Mouse (Mus musculus): ENCODE results near the gene Vps8. TPM values are rescaled to one million over a fixed set of nuclear protein-coding genes. Genes with fewer than 3 reads are reported as not detected.

Vps8 gene
- polyA plus RNA-seq, 1 experiment from 2014 or later, result 13.7 TPM

DNA sequence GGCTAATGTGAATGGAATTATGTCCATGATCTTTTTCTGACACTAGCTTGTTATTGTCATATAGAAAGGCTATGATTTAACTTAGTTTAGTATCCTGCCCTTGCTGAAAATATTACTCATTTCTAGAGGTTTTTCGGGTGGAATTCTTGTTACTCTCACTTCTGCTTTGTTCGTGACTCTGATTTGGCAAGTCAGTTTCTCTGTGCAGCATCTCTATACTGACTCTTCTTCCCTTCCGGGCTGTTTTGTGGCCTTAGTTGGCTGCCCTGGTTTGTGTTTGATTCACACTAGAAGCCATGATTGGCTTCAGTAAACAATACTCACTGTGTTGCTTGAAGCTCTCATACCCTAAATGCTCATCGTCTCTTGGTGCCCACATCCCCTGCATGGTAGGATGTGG is 207.7 kb downstream of the Vps8 start:
- Histone ChIP-seq H3K27ac (no peak overlapping the region), H3K4me1 (peaks cover 18% of the 10 kb centered on the region), H3K36me3 (no peaks in the 10 kb centered on the region), H3K9me3 (replicated peaks) (no peaks in the 10 kb centered on the region), H3K27me3 (ENCODE audit: low read depth, poor library complexity, severe bottlenecking) (no peaks in the 10 kb centered on the region), H3K4me3 (no peak overlapping the region)
- 88% methylated on average over 4 of the region's 4 CpGs for WGBS
- DNase-seq (ENCODE audit: low spot score), result no peak

DNA sequence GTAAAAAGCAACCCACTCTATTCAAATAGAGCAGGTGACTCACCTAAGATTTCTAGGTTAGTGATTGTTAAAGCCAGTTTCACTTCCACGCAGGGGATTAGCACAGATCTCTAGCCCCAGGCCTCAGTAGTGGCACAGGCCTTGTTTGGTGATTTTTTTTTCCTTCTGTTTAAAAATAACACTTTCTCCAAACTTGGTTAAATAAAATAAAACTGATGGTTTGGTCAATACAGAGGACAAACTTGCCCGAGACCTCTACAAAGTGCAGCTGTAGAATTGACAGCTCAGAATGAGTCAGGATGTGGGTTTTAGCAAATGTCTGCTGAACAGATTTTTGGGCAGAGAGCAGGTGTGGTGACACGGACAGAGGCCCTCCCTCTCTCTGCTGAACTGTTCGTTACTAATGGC is 208.9 kb downstream of the Vps8 start:
- Histone ChIP-seq H3K36me3 (no peaks in the 10 kb centered on the region), H3K9me3 (replicated peaks) (no peaks in the 10 kb centered on the region), H3K27ac (no peak overlapping the region), H3K4me3 (no peak overlapping the region), H3K4me1 (peaks cover 18% of the 10 kb centered on the region), H3K27me3 (ENCODE audit: low read depth, poor library complexity, severe bottlenecking) (no peaks in the 10 kb centered on the region)
- DNase-seq (ENCODE audit: low spot score), result no peak
- 86% methylated on average over 4 of the region's 4 CpGs for WGBS

DNA sequence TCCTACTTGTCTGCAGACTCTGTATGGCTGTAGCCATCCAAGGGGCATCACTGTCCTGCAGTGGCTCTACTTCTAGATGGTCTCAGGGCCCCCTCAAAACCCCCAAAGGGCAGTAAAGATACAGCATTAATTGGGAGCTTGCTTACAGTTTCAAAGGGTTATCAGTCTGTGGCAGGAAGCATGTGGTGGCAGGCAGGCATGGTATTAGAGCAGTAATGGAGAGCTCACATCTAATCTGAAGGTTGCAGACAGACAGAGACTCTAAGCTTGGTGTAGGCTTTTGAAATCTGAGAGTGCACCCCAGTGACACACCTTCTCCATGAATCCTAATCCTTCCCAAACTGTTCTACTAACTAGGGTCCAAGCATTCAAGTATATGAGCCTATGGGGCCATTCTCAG is 211.5 kb downstream of the Vps8 start:
- Histone ChIP-seq H3K27me3 (ENCODE audit: low read depth, poor library complexity, severe bottlenecking) (no peaks in the 10 kb centered on the region), H3K4me3 (no peak overlapping the region)
- no peak for DNase-seq (ENCODE audit: low spot score)

DNA sequence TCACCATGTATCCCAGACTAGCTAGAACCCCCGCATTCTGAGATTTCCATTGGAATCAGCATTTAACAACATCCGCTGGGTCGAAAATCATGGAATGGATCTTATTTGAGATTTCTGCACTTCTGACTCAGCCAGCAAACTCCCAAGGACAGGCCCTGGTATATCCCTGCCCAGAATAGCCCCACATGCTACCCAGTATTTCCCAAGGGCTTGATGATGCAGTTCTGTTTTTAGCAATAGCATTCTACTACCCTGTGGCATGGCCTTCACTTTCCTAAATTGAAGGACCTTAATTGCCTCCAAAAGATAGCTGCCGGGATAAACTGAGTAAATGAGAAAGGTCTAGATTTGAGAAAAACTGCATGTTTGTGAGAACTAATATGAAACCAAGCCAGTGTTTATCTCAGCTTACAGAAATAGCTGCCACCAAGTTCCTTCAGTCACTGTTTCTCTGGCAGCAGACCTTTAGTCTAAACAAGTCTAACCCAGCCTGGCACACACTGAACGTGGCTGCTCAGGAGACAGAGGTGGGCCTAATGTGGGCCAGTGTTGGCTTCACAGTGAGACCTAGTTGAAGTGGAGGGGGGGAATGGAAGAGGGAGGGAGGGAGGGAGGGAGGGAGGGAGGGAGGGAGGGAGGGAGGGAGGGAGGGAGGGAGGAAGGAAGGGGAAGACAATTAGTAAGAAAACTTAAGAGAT is 213.4 kb downstream of the Vps8 start:
- no peak for DNase-seq (ENCODE audit: low spot score)
- H3K36me3 ChIP-seq, result 0 out of 2 replicates have a peak, but pooled peaks cover 3% of the 10 kb centered on the region
- H3K4me1 ChIP-seq, result peaks cover 9% of the 10 kb centered on the region; the same call in 1 of the 2 replicates
- no peak overlapping the region for H3K27ac ChIP-seq
- H3K9me3 ChIP-seq (replicated peaks), result no peaks in the 10 kb centered on the region
- H3K4me3 ChIP-seq, result no peak overlapping the region
- no peaks in the 10 kb centered on the region for H3K27me3 ChIP-seq (ENCODE audit: low read depth, poor library complexity, severe bottlenecking)
- 86% methylated on average over 5 of the region's 5 CpGs for WGBS

More for the DNA sequence above, 211.5 kb downstream of the Vps8 start:
- H3K4me1 ChIP-seq, result 0 out of 2 replicates have a peak, but pooled peaks cover 2% of the 10 kb centered on the region
- H3K36me3 ChIP-seq, result no peaks in the 10 kb centered on the region
- no peaks in the 10 kb centered on the region for H3K9me3 ChIP-seq (replicated peaks)
- no peak overlapping the region for H3K27ac ChIP-seq

DNA sequence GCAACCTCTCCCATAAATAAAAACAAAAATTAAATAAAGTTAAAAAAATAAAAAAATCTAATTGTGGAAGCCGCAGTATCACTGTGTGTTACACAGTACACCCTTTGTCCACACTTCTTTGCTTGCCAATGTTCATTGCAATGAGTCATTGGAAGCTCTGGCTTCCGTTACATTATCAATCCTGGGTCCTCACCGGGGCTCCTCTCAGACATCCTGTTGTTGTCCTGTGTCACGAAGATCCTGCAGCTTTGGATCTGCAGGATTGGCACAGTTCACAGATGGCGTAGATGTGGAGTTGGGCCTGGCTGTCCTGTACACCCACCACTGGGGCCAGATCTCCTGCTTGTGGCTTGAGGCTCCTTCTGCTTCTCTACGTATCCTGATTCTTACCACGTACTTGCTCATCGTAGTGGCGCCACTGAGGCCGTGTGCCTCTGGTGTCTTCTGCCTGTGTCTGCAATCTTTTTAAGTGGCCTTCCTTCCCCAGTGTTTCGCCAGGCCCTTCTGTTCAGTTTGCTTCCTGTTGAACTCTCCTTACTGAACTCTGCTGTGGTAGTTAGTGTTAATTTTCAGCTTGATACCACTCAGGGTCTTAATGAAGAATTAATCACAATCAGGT is 214.4 kb downstream of the Vps8 start:
- Histone ChIP-seq H3K27me3 (ENCODE audit: low read depth, poor library complexity, severe bottlenecking) (no peaks in the 10 kb centered on the region), H3K9me3 (replicated peaks) (no peaks in the 10 kb centered on the region), H3K4me1 (peaks cover 13% of the 10 kb centered on the region; the same call in 1 of the 2 replicates), H3K27ac (no peak overlapping the region), H3K4me3 (no peak overlapping the region), H3K36me3 (peaks cover 6% of the 10 kb centered on the region; the same call in 1 of the 2 replicates)
- WGBS, result 84% methylated on average over 11 of the region's 11 CpGs
- DNase-seq (ENCODE audit: low spot score), result no peak

DNA sequence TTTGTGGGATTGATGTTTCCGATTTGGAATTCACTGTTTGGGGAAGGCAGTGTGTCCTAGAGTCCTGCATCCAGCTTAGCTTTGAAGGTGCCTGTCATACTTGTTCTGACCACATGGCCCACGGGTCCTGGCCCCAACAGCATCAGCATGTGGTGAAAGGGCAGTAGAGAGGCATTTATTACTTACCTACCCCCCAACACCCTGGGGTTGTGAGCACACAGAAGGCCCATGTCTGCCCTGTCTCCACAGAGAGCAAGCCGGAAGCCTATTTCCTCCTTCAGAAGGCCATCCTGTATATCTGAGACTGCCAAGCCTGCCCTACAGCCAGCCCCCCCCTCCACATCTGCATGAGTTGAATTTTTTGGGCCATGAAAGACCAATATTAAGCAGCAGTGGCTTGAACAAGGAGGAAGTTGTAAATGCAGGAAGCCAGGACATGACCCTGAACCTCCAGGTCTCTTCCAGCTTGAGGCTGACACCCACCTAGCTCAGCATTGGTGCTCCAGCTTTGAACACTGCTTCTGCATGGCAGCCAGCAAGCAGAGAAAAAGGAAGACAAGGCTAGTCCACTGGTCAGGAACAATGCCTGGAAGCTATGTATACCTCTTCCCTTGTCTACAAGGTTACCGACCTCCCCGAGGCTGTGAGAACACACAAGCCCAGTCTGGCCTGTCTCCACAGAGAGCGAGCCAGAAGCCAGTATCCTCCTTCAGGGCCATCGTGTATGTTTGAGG is 218.0 kb downstream of the Vps8 start:
- Histone ChIP-seq H3K27ac (0 out of 2 replicates have a peak overlapping the region, but pooled peaks have one; percentile 19), H3K9me3 (replicated peaks) (no peaks in the 10 kb centered on the region), H3K27me3 (ENCODE audit: low read depth, poor library complexity, severe bottlenecking) (no peaks in the 10 kb centered on the region), H3K4me1 (peaks cover 26% of the 10 kb centered on the region), H3K36me3 (peaks cover 6% of the 10 kb centered on the region; the same call in 1 of the 2 replicates), H3K4me3 (no peak overlapping the region)
- no peak for DNase-seq (ENCODE audit: low spot score)
- 86% methylated on average over 7 of the region's 7 CpGs for WGBS

DNA sequence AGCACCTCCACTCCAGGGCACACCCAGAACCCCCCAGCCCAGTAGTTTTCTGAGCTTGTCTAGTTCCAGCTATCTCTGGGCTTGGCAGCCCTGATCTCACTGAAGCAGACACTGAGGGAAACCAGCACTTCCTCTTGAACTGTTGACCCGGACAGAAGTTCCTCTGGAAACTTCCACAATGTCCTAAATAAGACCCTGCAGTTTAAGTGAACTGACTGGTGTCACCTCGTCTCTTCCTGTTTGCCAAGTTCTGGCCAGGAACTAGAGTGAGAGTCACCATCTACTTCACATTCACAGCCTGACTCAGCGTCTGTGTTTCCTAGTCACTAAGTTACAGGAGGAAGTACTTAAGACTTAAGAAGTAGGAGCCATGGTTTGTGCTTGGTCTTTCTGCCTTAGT is 219.0 kb downstream of the Vps8 start:
- no peaks in the 10 kb centered on the region for H3K27me3 ChIP-seq (ENCODE audit: low read depth, poor library complexity, severe bottlenecking)
- H3K9me3 ChIP-seq (replicated peaks), result no peaks in the 10 kb centered on the region
- peaks cover 6% of the 10 kb centered on the region; the same call in 1 of the 2 replicates for H3K36me3 ChIP-seq
- DNase-seq (ENCODE audit: low spot score), result no peak
- 0 out of 2 replicates have a peak overlapping the region, but pooled peaks have one; percentile 19 for H3K27ac ChIP-seq
- H3K4me1 ChIP-seq, result peaks cover 26% of the 10 kb centered on the region
- 81% methylated on average over 3 of the region's 3 CpGs for WGBS
- H3K4me3 ChIP-seq, result no peak overlapping the region

DNA sequence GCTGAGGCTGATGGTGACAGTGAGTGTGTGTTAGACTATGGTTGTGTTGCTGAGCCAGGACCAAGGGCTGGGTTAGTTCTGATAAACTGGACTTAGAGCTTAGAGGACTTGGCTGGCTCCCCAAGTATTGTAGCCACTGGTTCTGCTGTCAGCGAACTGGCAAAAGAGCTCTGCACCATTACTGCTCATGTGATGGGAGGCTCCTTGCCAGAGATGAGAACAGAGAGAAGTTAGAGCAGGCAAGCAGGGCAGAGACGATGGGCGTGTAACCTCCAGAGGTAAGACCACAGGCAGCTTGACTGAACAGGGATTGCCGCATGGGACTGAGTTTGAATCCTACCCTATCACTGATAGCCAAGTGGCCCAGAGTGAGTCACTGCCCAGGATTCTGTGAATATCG is 220.0 kb downstream of the Vps8 start:
- H3K27me3 ChIP-seq (ENCODE audit: low read depth, poor library complexity, severe bottlenecking), result no peaks in the 10 kb centered on the region
- H3K27ac ChIP-seq, result no peak overlapping the region
- H3K9me3 ChIP-seq (replicated peaks), result no peaks in the 10 kb centered on the region
- peaks cover 25% of the 10 kb centered on the region for H3K4me1 ChIP-seq
- peaks cover 6% of the 10 kb centered on the region; the same call in 1 of the 2 replicates for H3K36me3 ChIP-seq
- H3K4me3 ChIP-seq, result no peak overlapping the region
- 93% methylated on average over 5 of the region's 5 CpGs for WGBS
- DNase-seq (ENCODE audit: low spot score), result no peak

DNA sequence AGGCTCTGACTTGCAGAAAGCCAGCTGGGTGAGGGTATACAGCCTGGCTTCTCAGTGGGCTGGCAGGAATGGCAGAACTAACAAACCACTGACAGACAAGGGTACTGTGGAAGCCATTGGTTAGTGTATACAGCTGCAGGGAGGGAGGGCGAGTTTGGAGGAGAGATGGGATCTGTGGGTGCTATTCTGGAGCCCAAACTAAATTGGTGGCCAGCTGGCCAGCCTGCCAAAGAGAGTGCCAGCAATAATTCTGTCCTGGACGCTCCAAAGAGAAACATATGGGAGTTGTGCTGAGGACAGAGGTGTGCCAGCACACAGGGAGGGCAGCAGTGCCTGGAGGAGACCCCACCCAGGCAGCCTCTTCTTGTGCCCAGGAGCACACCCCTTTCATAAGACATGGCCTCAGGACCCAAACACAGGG is 220.7 kb downstream of the Vps8 start:
- DNase-seq (ENCODE audit: low spot score), result no peak
- Histone ChIP-seq H3K36me3 (peaks cover 6% of the 10 kb centered on the region; the same call in 1 of the 2 replicates), H3K27ac (peak overlapping the region; percentile 72), H3K9me3 (replicated peaks) (no peaks in the 10 kb centered on the region), H3K27me3 (ENCODE audit: low read depth, poor library complexity, severe bottlenecking) (no peaks in the 10 kb centered on the region), H3K4me1 (peaks cover 24% of the 10 kb centered on the region), H3K4me3 (no peak overlapping the region)
- WGBS, result 84% methylated on average over 2 of the region's 2 CpGs

DNA sequence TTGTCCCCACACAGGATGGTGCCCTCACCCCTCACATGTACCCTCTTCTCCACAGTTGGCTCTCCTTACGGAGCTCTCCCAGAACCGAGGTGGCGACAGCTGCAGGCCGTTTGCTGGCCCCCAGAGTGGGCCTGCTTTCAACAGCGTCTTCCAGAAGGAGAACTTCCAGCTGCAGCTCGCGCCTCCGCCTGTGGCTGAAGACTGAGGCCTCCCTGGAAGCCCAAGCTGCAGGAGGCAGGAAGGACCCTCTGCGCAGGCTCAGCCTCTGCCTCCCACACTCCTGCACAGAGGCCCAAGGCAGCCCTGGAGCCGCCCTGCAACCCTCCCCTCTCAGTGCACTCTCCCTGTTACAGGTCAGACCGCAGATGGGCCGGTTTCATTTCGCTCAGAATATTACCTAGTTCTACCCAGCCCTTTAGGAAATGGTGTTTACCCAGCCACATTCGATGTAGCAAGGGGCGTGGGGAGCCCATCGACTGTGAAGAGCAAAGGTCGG is 221.2 kb downstream of the Vps8 start:
- Histone ChIP-seq H3K36me3 (peaks cover 6% of the 10 kb centered on the region; the same call in 1 of the 2 replicates), H3K27me3 (ENCODE audit: low read depth, poor library complexity, severe bottlenecking) (no peaks in the 10 kb centered on the region), H3K4me1 (peaks cover 24% of the 10 kb centered on the region), H3K4me3 (no peak overlapping the region), H3K9me3 (replicated peaks) (no peaks in the 10 kb centered on the region), H3K27ac (peak overlapping the region; percentile 72)
- 40% methylated on average over 17 of the region's 17 CpGs for WGBS
- peak; percentile 55 for DNase-seq (ENCODE audit: low spot score)

DNA sequence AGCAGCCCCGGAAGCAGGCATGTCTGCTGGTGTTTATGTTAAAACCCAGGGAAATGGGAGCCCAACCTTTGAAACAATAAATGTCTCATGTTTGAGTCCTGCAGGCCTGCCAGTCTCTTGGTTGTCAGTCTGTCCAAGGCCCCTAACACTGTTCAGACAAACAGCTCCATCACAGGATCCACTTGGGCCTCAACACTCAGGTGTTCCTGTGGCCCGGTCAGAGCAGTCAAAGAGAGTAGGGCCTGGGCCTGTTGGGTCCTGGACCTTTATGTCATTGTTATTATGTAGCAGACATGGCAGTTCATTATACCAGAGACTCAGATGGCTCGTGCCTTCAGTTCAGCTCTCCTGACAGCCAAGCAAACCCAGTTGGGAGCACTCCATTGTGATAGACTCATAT is 221.7 kb downstream of the Vps8 start:
- H3K4me3 ChIP-seq, result no peak overlapping the region
- DNase-seq (ENCODE audit: low spot score), result no peak
- H3K27me3 ChIP-seq (ENCODE audit: low read depth, poor library complexity, severe bottlenecking), result no peaks in the 10 kb centered on the region
- peak overlapping the region; percentile 72; the same call in 1 of the 2 replicates for H3K27ac ChIP-seq
- WGBS, result 72% methylated on average over 3 of the region's 3 CpGs
- peaks cover 24% of the 10 kb centered on the region for H3K4me1 ChIP-seq
- H3K36me3 ChIP-seq, result peaks cover 6% of the 10 kb centered on the region; the same call in 1 of the 2 replicates
- H3K9me3 ChIP-seq (replicated peaks), result no peaks in the 10 kb centered on the region

DNA sequence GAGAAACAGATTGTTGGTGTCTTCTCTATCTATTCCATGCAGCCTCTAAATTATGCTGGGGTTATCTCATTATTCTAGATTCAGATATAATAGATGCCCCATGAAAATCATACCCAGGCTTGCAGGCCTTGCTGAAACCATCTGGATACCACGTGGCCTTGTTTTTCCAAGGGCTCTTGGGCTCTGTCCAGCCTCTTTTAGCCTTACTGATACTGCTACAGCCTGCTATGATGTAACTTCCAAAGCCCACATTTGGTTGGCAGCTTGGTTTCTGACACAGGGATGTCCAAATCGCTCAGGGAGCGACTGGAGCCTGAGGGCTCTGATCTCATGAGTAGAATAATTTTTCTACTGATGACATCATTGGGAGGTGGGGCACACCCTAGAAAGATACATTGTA is 223.0 kb downstream of the Vps8 start:
- WGBS, result 85% methylated on average over 3 of the region's 3 CpGs
- Histone ChIP-seq H3K27me3 (ENCODE audit: low read depth, poor library complexity, severe bottlenecking) (no peaks in the 10 kb centered on the region), H3K36me3 (peaks cover 6% of the 10 kb centered on the region; the same call in 1 of the 2 replicates), H3K9me3 (replicated peaks) (no peaks in the 10 kb centered on the region), H3K27ac (no peak overlapping the region), H3K4me1 (peaks cover 21% of the 10 kb centered on the region), H3K4me3 (no peak overlapping the region)
- no peak for DNase-seq (ENCODE audit: low spot score)
